Mouse (Mus musculus): ENCODE results near the gene Htr2b. TPM values are rescaled to one million over a fixed set of nuclear protein-coding genes. Genes with fewer than 3 reads are reported as not detected.

The Htr2b gene
- polyA plus RNA-seq, 1 experiment from 2014 or later, result 0.10 TPM

GRCm38 (mm10) chr1:86076565-86076964, 35.2 kb downstream of the Htr2b start:
- Histone ChIP-seq H3K27me3 (no peaks in the 10 kb centered on the region), H3K36me3 (peaks cover 76% of the 10 kb centered on the region), H3K9me3 (no peaks in the 10 kb centered on the region), H3K4me2 (no peak overlapping the region), H3K9ac (no peak overlapping the region), H3K4me1 (replicated peaks) (no peaks in the 10 kb centered on the region), H3K4me3 (no peak overlapping the region), H3K27ac (replicated peaks) (no peak overlapping the region)
- ATAC-seq (ENCODE audit: low FRiP score, low read depth), result no peak
- WGBS, result 92% methylated on average over 2 of the region's 2 CpGs

DNA sequence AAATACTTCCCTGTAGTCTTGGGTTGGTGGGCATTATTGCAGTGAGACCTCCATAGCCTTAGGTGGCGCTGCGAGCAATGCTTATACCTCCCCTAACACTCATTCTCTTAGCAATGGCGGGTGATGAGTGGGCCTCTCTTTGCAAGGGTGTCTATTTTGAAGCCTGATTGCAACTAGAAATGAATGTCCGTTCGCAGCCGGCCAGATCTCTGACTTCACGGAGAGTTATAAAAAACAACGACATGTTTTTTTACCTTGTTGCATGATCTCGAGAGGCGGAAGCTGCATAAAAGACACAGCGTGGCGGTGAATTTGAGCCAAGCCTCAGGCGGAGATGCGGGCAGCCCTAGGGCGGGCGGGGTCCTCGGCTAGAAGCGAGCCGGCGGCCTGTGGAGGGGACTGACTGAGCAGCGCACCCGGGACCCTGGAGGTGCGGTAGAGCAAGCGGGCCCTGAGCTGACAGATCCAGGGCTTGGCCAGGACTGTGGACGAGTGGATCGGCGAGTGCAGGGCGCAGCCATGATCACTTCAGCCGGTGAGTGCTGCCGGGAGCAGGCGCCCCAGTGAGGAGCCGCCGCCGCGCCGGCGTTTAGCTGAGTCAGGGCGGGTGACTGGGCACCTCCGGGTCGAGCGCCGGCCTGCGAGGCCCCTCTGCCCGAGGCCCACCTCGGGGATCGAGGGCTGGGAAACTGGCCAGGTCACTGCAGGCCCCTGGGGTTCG, 47.3 kb downstream of the Htr2b start, which contains the start of gene Psmd1:
Gene Psmd1, plus strand, starts transcription at position 117 of the 721 bp plus-strand sequence.
- no peaks in the 10 kb centered on the region for H3K9me3 ChIP-seq
- no peaks in the 10 kb centered on the region for H3K36me3 ChIP-seq
- H3K4me3 ChIP-seq, result peak within 1 kb of the TSS; percentile 78
- H3K4me2 ChIP-seq, result peak within 1 kb of the TSS; percentile 61
- peak within 1 kb of the TSS; percentile 81 for H3K9ac ChIP-seq
- peak within 1 kb of the TSS; percentile 82 for H3K27ac ChIP-seq (replicated peaks)
- under 1% methylated on average over 46 of the region's 47 CpGs for WGBS
- no peaks in the 10 kb centered on the region for H3K27me3 ChIP-seq
- peaks cover 16% of the 10 kb centered on the region for H3K4me1 ChIP-seq (replicated peaks)
- ATAC-seq (ENCODE audit: low FRiP score, low read depth), result peak; percentile 93

DNA sequence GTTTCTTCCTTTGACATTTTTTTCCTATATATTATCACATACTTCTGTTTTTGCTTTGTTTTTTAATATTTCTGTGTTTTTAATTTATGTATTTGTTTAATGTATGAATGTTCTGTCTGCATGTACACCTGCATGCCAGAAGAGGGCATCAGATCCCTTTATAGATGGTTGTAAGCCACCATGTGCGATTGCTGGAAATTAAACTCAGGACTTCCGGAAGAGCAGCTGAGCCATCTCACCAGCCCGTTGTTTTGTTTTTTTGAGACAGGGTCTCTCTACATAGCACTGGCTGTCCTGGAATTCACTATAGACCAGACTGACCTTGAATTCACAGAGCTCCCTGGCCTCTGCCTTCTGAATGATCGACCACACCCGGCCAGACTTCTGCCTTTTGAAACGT, 49.2 kb downstream of the Htr2b start:
- Histone ChIP-seq H3K9me3 (no peaks in the 10 kb centered on the region), H3K27me3 (no peaks in the 10 kb centered on the region), H3K9ac (no peak overlapping the region), H3K4me3 (no peak overlapping the region), H3K4me1 (replicated peaks) (peaks cover 19% of the 10 kb centered on the region), H3K4me2 (no peak overlapping the region), H3K27ac (replicated peaks) (no peak overlapping the region), H3K36me3 (no peaks in the 10 kb centered on the region)
- no peak for ATAC-seq (ENCODE audit: low FRiP score, low read depth)
- 88% methylated on average over 6 of the region's 6 CpGs for WGBS

GRCm38 (mm10) chr1:86058856-86059769, 52.7 kb downstream of the Htr2b start:
- Histone ChIP-seq H3K4me3 (peak overlapping the region; percentile 33), H3K4me1 (replicated peaks) (peaks cover 4% of the 10 kb centered on the region), H3K27ac (replicated peaks) (peak overlapping the region; percentile 62), H3K36me3 (no peaks in the 10 kb centered on the region), H3K9ac (peak overlapping the region; percentile 32; the same call in 1 of the 2 replicates), H3K27me3 (no peaks in the 10 kb centered on the region), H3K4me2 (peak overlapping the region; percentile 51), H3K9me3 (no peaks in the 10 kb centered on the region)
- peak; percentile 82 for ATAC-seq (ENCODE audit: low FRiP score, low read depth)
- WGBS, result 9% methylated on average over 21 of the region's 21 CpGs

DNA sequence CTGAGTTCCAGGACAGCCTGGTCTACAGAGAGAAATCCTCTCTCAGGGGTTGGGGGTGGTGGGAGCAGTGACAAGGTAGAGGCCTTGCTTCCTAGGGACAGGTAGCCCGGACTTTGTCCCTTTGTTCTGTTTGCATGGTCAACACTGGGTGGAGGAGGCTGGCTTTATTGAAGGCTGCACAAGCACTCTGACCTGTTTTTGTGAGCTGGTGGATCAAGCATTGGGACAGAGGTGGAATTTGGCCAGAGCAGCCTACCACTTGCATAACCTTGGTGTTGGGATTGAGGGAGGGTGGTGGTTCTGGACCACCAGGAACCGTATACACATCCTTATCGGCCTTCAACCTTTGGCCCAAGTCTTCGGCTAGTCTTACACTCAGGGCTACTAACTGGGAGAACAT, 55.5 kb downstream of the Htr2b start:
- H3K9ac ChIP-seq, result no peak overlapping the region
- 89% methylated on average over 4 of the region's 4 CpGs for WGBS

GRCm38 (mm10) chr1:86054943-86055342, 56.8 kb downstream of the Htr2b start:
- H3K27me3 ChIP-seq, result no peaks in the 10 kb centered on the region
- no peaks in the 10 kb centered on the region for H3K36me3 ChIP-seq
- peaks cover 8% of the 10 kb centered on the region for H3K4me1 ChIP-seq (replicated peaks)
- ATAC-seq (ENCODE audit: low FRiP score, low read depth), result no peak
- H3K9me3 ChIP-seq, result no peaks in the 10 kb centered on the region
- no peak overlapping the region for H3K9ac ChIP-seq
- no peak overlapping the region for H3K4me3 ChIP-seq
- 56% methylated on average over 3 of the region's 3 CpGs for WGBS
- H3K27ac ChIP-seq (replicated peaks), result no peak overlapping the region
- H3K4me2 ChIP-seq, result no peak overlapping the region

More for the DNA sequence above, 55.5 kb downstream of the Htr2b start:
- Histone ChIP-seq H3K9me3 (no peaks in the 10 kb centered on the region), H3K27me3 (no peaks in the 10 kb centered on the region), H3K36me3 (no peaks in the 10 kb centered on the region), H3K4me3 (no peak overlapping the region), H3K4me1 (replicated peaks) (peaks cover 8% of the 10 kb centered on the region), H3K4me2 (no peak overlapping the region), H3K27ac (replicated peaks) (no peak overlapping the region)
- no peak for ATAC-seq (ENCODE audit: low FRiP score, low read depth)

GRCm38 (mm10) chr1:86053198-86053921, 58.4 kb downstream of the Htr2b start:
- H3K9me3 ChIP-seq, result no peaks in the 10 kb centered on the region
- peaks cover 5% of the 10 kb centered on the region; the same call in 1 of the 2 replicates for H3K4me1 ChIP-seq (replicated peaks)
- WGBS, result 65% methylated on average over 12 of the region's 12 CpGs
- no peak overlapping the region for H3K9ac ChIP-seq
- no peaks in the 10 kb centered on the region for H3K36me3 ChIP-seq
- H3K4me3 ChIP-seq, result no peak overlapping the region
- H3K27ac ChIP-seq (replicated peaks), result peak overlapping the region; percentile 79
- ATAC-seq (ENCODE audit: low FRiP score, low read depth), result peak; percentile 90
- no peak overlapping the region for H3K4me2 ChIP-seq
- H3K27me3 ChIP-seq, result peaks cover 1% of the 10 kb centered on the region; the same call in 1 of the 2 replicates

Other genes starting within 250 kb of the Htr2b start
- gene Itm2c, start 217.7 kb downstream of the Htr2b start, polyA plus RNA-seq (2015; fragmentation: Nextera tagmentation; extraction: Ambion mirVana), result 204 TPM in 2 replicates
- gene 4933407L21Rik, start 183.5 kb downstream of the Htr2b start, polyA plus RNA-seq (2015; fragmentation: Nextera tagmentation; extraction: Ambion mirVana), result 7.1 and 7.7 TPM in 2 replicates
- 0.17 and 0.25 TPM in 2 replicates for gene Gpr55, start 151.0 kb downstream of the Htr2b start, polyA plus RNA-seq (2015; fragmentation: Nextera tagmentation; extraction: Ambion mirVana)
- 0.32 and 0.87 TPM in 2 replicates for gene Spata3, start 95.2 kb downstream of the Htr2b start, polyA plus RNA-seq (2015; fragmentation: Nextera tagmentation; extraction: Ambion mirVana)
- gene 2810459M11Rik, start 66.1 kb downstream of the Htr2b start, polyA plus RNA-seq (2015; fragmentation: Nextera tagmentation; extraction: Ambion mirVana), result 10.8 and 14.3 TPM in 2 replicates
- 181 and 185 TPM in 2 replicates for gene Psmd1, start 47.6 kb downstream of the Htr2b start, polyA plus RNA-seq (2015; fragmentation: Nextera tagmentation; extraction: Ambion mirVana)
- gene Gm21972, start 21.7 kb upstream of the Htr2b start, polyA plus RNA-seq (2015; fragmentation: Nextera tagmentation; extraction: Ambion mirVana), result 0.39 and 0.61 TPM in 2 replicates
- 32.6 and 35.8 TPM in 2 replicates for gene Armc9, start 42.8 kb upstream of the Htr2b start, polyA plus RNA-seq (2015; fragmentation: Nextera tagmentation; extraction: Ambion mirVana)
- gene B3gnt7, start 190.9 kb upstream of the Htr2b start, polyA plus RNA-seq (2015; fragmentation: Nextera tagmentation; extraction: Ambion mirVana), result 6.9 and 8.7 TPM in 2 replicates
- 202 and 210 TPM in 2 replicates for gene Ncl, start 247.4 kb upstream of the Htr2b start, polyA plus RNA-seq (2015; fragmentation: Nextera tagmentation; extraction: Ambion mirVana)

Measured in hindbrain, embryonic 15.5 days (tissue).